Mouse (Mus musculus) lung, postnatal 25 days (tissue): ENCODE results near the gene Nabp1.

ENCODE experiments used
- DNase-seq: peaks from one replicate; pipeline ENCODE4 v3.0.0; 2022; ENCODE audit warnings: low spot score

Nabp1 gene

GRCm38 (mm10) chr1:51478262-51479026 is at the start of gene Nabp1:
Nabp1 (minus strand) TSS chr1:51478425.
- DNase-seq: peak; percentile 99

- DNase-seq: no peak
Measured at GRCm38 (mm10) chr1:51525563-51526265, 47.5 kb upstream of the Nabp1 start.

GRCm38 (mm10) chr1:51521651-51522050 is 43.4 kb upstream of the Nabp1 start:
- DNase-seq: no peak

- DNase-seq: no peak
Measured at GRCm38 (mm10) chr1:51520246-51520780, 42.1 kb upstream of the Nabp1 start.

- DNase-seq: no peak
Measured at GRCm38 (mm10) chr1:51519112-51519511, 40.9 kb upstream of the Nabp1 start.

GRCm38 (mm10) chr1:51515625-51516024 is 37.4 kb upstream of the Nabp1 start:
- DNase-seq: no peak

GRCm38 (mm10) chr1:51515041-51515440 is 36.8 kb upstream of the Nabp1 start:
- peak; percentile 54 for DNase-seq

- DNase-seq: no peak
Measured at GRCm38 (mm10) chr1:51514379-51514778, 36.2 kb upstream of the Nabp1 start.

- no peak for DNase-seq
Measured at GRCm38 (mm10) chr1:51513059-51513713, 35.0 kb upstream of the Nabp1 start.

GRCm38 (mm10) chr1:51512326-51512725 is 34.1 kb upstream of the Nabp1 start:
- no peak for DNase-seq

- no peak for DNase-seq
Measured at GRCm38 (mm10) chr1:51509776-51510175, 31.6 kb upstream of the Nabp1 start.

- peak; percentile 64 for DNase-seq
Measured at GRCm38 (mm10) chr1:51509083-51509482, 30.9 kb upstream of the Nabp1 start.

- DNase-seq: no peak
Measured at GRCm38 (mm10) chr1:51508543-51508942, 30.3 kb upstream of the Nabp1 start.

- DNase-seq: no peak
Measured at GRCm38 (mm10) chr1:51507436-51507835, 29.2 kb upstream of the Nabp1 start.

- DNase-seq: no peak
Measured at GRCm38 (mm10) chr1:51506236-51506635, 28.0 kb upstream of the Nabp1 start.

- DNase-seq: no peak
Measured at GRCm38 (mm10) chr1:51505632-51506031, 27.4 kb upstream of the Nabp1 start.

GRCm38 (mm10) chr1:51503055-51503454 is 24.8 kb upstream of the Nabp1 start:
- DNase-seq: no peak

- DNase-seq: no peak
Measured at GRCm38 (mm10) chr1:51502353-51502752, 24.1 kb upstream of the Nabp1 start.

- DNase-seq: peak; percentile 35
Measured at GRCm38 (mm10) chr1:51501251-51501650, 23.0 kb upstream of the Nabp1 start.

GRCm38 (mm10) chr1:51498601-51499098 is 20.4 kb upstream of the Nabp1 start:
- peak; percentile 38 for DNase-seq

GRCm38 (mm10) chr1:51496163-51496562 is 17.9 kb upstream of the Nabp1 start:
- no peak for DNase-seq

- no peak for DNase-seq
Measured at GRCm38 (mm10) chr1:51493592-51494307, 15.5 kb upstream of the Nabp1 start.
